Mouse (Mus musculus) stomach, embryonic 15.5 days (tissue): ENCODE results near the gene Med16. TPM values are rescaled to one million over a fixed set of nuclear protein-coding genes. Genes with fewer than 3 reads are reported as not detected.
A peak's percentile ranks its signal among the peaks of the same experiment; 100 is the strongest.

ENCODE experiments used
- ATAC-seq: fragments of 200-750 bp; cut with Nextera tagmentation; 2 replicates; pipeline ENCODE4 v1.8.0; 2017; ENCODE audit warnings: low read depth, moderate number of reproducible peaks, moderate TSS enrichment; ENCODE audit not compliant: insufficient read depth, low FRiP score
- H3K27ac ChIP-seq: fragments of 300-500 bp; sonication (generic); 2 replicates; pipeline ENCODE4 v1.5.1; 2015; ENCODE audit warnings: mild to moderate bottlenecking, inconsistent platforms
- H3K27me3 ChIP-seq: fragments of 300-500 bp; sonication (generic); replicated peaks from 2 replicates; pipeline ENCODE4 v1.6.1; 2015; ENCODE audit warnings: inconsistent platforms
- H3K36me3 ChIP-seq: fragments of 300-500 bp; sonication (generic); 2 replicates; pipeline ENCODE4 v1.6.1; 2015; ENCODE audit warnings: inconsistent platforms
- H3K4me1 ChIP-seq: fragments of 300-500 bp; sonication (generic); 2 replicates; pipeline ENCODE4 v1.6.1; 2015; ENCODE audit warnings: inconsistent platforms
- H3K4me2 ChIP-seq: fragments of 300-500 bp; sonication (generic); 2 replicates; pipeline ENCODE4 v1.6.1; 2015; ENCODE audit warnings: mild to moderate bottlenecking, inconsistent platforms
- H3K4me3 ChIP-seq: fragments of 300-500 bp; sonication (generic); replicated peaks from 2 replicates; pipeline ENCODE4 v1.5.1; 2015; ENCODE audit warnings: inconsistent platforms
- H3K9ac ChIP-seq: fragments of 300-500 bp; sonication (generic); 2 replicates; pipeline ENCODE4 v1.6.1; 2015; ENCODE audit warnings: inconsistent platforms
- H3K9me3 ChIP-seq: fragments of 300-500 bp; sonication (generic); 2 replicates; pipeline ENCODE4 v1.6.1; 2016; ENCODE audit warnings: inconsistent platforms
- WGBS: fragments of 180-500 bp; shearing (Covaris S2); methylation state at CpG from one replicate; pipeline ENCODE4 v1.1.7; 2015; 5-methylcytosine and 5-hydroxymethylcytosine counted together
- polyA plus RNA-seq: library from polyadenylated mRNA; unstranded; fragments of >200 nt; fragmentation: Nextera tagmentation; extraction: Ambion mirVana; gene quantifications from 2 replicates; pipeline ENCODE4 v1.2.1, GENCODE M21; 2015

Gene Med16
- polyA plus RNA-seq, 1 experiment from 2014 or later: 43.6 TPM

DNA sequence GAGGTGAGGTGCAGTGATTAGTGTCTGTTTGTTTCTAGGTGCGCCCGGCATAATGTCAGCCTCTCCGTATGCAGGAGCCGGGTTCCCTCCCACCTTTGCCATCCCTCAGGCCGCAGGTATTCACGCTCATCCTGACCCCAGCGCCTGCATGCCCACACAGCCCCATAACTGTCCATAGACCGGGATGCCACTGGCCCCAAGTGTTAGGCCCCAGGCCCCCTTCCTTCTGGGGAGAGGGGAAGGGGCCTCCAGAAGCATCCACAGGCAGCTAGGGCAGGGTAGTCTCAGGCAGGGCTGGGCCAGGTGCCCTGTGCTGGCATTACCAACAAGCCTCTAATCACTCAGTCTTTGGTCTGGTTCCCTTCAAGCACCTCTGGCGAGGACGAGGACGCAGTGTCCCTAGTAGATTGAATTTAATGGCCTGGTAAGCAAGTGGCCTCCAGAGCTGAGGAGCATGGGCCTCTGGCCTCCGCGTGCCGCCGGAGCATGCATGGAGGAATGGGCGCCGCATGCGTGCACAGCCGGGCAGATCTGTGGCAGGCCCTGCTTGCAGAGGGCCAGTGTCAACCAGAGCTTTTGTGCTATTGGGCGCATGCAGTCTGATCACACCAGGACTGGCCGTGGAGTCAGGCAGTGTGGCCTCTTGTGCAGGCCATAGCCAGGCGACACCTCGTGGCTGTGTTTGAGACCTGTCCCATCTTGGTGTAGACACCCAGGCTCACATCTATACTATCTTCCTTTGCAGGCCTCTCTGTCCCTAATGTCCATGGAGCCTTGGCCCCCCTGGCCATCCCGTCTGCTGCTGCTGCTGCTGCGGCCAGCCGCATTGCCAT lies 48.4 kb downstream of the Med16 start:
- WGBS: 91% methylated on average over 26 of the region's 26 CpGs
- Histone ChIP-seq H3K36me3 (peaks cover 59% of the 10 kb centered on the region), H3K9me3 (no peaks in the 10 kb centered on the region), H3K27me3 (no peaks in the 10 kb centered on the region), H3K4me2 (no peak overlapping the region), H3K9ac (no peak overlapping the region), H3K27ac (no peak overlapping the region), H3K4me3 (no peak overlapping the region), H3K4me1 (peaks cover 42% of the 10 kb centered on the region)
- ATAC-seq: no peak

DNA sequence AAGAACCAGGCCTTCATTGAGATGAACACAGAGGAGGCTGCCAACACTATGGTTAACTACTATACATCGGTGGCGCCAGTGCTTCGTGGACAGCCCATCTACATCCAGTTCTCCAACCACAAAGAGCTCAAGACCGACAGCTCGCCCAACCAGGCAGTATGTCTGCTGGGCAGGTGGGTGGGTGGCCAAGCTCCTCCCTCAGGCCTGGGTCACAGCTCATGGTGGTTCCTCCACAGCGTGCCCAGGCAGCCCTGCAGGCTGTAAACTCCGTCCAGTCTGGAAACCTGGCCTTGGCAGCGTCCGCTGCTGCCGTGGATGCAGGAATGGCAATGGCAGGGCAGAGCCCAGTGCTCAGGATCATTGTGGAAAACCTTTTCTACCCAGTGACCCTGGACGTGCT lies 49.6 kb downstream of the Med16 start:
- Histone ChIP-seq H3K9me3 (no peaks in the 10 kb centered on the region), H3K4me2 (no peak overlapping the region), H3K27me3 (no peaks in the 10 kb centered on the region), H3K9ac (no peak overlapping the region), H3K36me3 (peaks cover 50% of the 10 kb centered on the region), H3K27ac (no peak overlapping the region), H3K4me3 (no peak overlapping the region), H3K4me1 (peaks cover 40% of the 10 kb centered on the region)
- ATAC-seq: no peak
- WGBS: 74% methylated on average over 11 of the region's 11 CpGs

DNA sequence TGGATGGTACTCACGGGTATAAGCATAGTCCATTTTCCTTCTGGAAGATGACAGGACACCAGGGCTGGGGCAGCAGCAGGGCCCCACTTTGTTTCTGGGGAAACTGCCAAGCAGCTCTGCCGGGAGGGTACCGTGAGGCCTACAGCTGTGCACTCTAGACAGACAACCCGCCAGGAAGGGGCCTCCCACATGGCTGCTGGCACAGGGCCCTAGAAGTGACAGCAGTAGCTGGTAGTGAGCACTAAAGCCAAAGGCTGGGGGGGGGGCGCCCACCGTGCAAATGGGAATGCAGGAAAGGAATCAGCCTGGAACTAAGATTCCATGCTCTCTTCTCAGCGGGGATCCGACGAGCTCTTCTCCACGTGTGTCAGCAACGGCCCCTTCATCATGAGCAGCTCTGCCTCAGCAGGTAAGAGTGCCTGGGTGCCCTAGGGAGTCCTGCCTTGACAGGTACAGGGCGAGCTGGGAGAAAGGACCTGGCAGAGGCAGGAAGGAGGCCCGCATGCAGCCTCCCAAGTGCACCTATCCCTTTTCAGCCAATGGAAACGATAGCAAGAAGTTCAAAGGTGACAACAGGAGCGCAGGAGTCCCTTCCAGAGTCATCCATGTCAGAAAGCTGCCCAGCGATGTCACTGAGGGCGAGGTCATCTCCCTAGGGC lies 50.2 kb downstream of the Med16 start:
- Histone ChIP-seq H3K27ac (peak overlapping the region; percentile 100), H3K4me3 (peak overlapping the region; percentile 96), H3K9ac (no peak overlapping the region; the same call in 1 of the 2 replicates), H3K4me2 (peak overlapping the region; percentile 90), H3K36me3 (peaks cover 48% of the 10 kb centered on the region), H3K27me3 (no peaks in the 10 kb centered on the region), H3K9me3 (no peaks in the 10 kb centered on the region), H3K4me1 (peaks cover 40% of the 10 kb centered on the region)
- no peak for ATAC-seq
- WGBS: 41% methylated on average over 17 of the region's 17 CpGs

DNA sequence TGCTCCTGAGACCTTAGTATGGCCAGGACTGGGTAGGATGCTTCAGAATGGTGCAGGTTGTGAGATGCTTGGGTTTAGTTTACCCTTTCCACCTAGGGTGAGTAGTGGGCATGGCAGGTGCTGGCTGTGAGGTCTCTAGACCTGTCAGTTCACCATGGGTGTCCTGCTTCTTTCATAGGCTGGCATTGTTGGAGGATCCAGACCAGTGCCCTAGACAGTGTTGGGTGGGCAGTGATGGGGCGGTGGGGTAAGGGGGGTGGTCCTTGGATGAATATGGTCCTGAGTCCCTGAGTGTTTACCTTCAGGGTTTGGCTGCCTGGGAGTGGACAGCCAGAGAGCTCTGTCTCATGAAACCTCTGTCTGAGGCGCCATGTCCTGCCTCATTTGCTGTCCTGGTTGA lies 50.8 kb downstream of the Med16 start:
- H3K4me1 ChIP-seq: peaks cover 43% of the 10 kb centered on the region
- H3K4me3 ChIP-seq: peak overlapping the region; percentile 96
- H3K36me3 ChIP-seq: peaks cover 43% of the 10 kb centered on the region
- H3K4me2 ChIP-seq: peak overlapping the region; percentile 90
- no peak for ATAC-seq
- no peak overlapping the region for H3K9ac ChIP-seq
- 38% methylated on average over 2 of the region's 2 CpGs for WGBS
- H3K27me3 ChIP-seq: no peaks in the 10 kb centered on the region
- no peaks in the 10 kb centered on the region for H3K9me3 ChIP-seq
- H3K27ac ChIP-seq: peak overlapping the region; percentile 100

- Histone ChIP-seq H3K9me3 (no peaks in the 10 kb centered on the region), H3K27ac (peak overlapping the region; percentile 100), H3K4me3 (peak overlapping the region; percentile 96), H3K4me1 (peaks cover 47% of the 10 kb centered on the region), H3K4me2 (peak overlapping the region; percentile 90), H3K27me3 (no peaks in the 10 kb centered on the region), H3K36me3 (peaks cover 38% of the 10 kb centered on the region), H3K9ac (peak overlapping the region; percentile 11; the same call in 1 of the 2 replicates)
- 8% methylated on average over 4 of the region's 4 CpGs for WGBS
- ATAC-seq: no peak
These were observed 51.3 kb downstream of the Med16 start for GRCm38 (mm10) chr10:79857452-79857811.

DNA sequence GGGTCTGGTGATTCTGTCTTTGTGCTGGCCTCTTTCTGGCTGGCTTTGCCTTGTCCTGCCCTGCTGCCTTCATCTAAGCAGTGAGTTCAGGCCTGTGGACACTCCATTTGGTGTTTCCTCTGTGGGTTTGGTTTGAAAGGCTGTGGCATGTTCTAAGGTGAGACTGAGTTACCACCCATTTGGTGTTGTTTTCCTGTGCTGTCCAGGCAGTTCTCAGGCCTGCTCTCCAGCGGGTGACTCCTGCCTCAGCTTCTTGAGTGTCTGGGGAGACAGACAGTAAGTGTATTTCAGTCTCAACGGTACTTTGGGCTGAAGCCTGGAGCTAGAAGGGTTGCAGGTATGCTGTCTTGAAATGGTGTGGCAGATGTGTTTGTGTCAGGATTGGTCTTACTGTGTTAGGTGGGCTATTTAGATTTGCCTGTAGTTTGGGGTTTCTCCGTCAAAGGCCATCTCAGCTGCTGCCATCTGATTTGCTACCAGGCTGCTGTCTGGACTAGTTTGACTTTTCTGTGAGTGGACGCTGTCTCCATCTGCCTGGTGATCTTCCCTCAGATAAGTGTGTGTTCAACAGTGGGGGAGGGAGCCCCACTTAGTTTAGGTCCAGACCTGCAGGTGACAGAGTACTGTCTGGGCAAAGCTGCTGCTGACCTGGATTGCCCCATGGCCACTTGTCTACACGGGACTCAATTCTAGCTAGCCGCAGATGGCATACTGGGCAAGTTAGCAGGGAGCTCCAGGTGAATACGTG lies 51.8 kb downstream of the Med16 start:
- H3K9ac ChIP-seq: peak overlapping the region; percentile 99; the same call in 1 of the 2 replicates
- WGBS: 20% methylated on average over 7 of the region's 7 CpGs
- peak overlapping the region; percentile 96 for H3K4me3 ChIP-seq
- peak overlapping the region; percentile 90 for H3K4me2 ChIP-seq
- peaks cover 53% of the 10 kb centered on the region for H3K4me1 ChIP-seq
- H3K27ac ChIP-seq: peak overlapping the region; percentile 100
- H3K36me3 ChIP-seq: peaks cover 34% of the 10 kb centered on the region
- H3K9me3 ChIP-seq: no peaks in the 10 kb centered on the region
- no peaks in the 10 kb centered on the region for H3K27me3 ChIP-seq
- ATAC-seq: no peak

DNA sequence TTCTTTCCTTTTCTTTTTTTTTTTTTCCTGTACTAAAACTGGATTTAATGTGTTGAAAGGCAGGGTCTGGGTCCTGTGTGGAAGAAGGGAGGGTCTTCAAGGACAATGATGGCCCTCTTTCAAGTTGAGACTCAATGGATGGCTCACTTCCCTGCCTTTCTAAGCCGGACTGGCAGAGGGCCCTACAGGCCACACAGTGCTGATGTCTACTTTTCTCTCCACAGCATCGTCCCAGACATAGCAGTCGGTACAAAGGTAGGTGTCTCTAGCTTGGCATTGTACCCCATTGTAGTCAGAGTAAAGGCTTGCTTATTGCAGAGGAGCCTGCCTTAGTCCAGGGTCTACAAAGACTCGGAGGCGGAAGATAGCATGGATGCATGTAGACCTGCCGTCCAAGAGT lies 52.4 kb downstream of the Med16 start:
- Histone ChIP-seq H3K9ac (peak overlapping the region; percentile 99), H3K4me1 (peaks cover 59% of the 10 kb centered on the region), H3K9me3 (no peaks in the 10 kb centered on the region), H3K4me3 (peak overlapping the region; percentile 96), H3K4me2 (peak overlapping the region; percentile 90), H3K27ac (peak overlapping the region; percentile 100), H3K27me3 (no peaks in the 10 kb centered on the region), H3K36me3 (peaks cover 28% of the 10 kb centered on the region)
- 26% methylated on average over 6 of the region's 6 CpGs for WGBS
- ATAC-seq: no peak

DNA sequence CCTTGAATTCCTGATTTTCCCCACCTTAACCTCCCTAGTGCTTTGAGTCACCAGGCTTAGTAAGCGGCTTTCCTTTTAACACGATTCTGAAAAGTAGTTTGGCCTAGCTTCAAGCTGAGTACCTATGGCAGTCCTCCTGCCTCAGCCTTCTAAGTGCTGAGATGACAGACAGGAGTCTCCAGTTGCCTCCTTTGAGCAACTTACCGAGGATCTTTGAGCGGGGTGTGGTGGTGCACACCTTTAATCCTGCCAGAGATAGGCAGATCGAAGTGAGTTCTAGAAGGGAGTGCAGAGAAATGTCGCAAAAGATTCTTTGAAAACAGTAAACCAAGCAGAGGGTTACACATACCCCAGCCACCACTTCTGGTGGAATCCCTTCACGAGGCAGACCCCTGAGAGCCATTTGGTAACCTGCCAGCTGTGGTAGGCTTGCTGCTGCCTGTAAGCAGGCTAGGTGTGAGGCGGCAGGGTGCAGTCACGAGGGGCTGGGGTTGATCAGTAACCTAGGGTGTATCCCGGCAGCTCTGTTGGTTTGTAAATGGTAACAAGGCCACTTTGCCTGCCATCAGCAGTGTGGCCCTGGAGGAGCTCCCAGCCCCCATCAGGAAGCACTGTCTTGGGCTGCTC lies 53.1 kb downstream of the Med16 start:
- Histone ChIP-seq H3K4me1 (peaks cover 58% of the 10 kb centered on the region), H3K4me2 (peak overlapping the region; percentile 90), H3K9ac (peak overlapping the region; percentile 99; the same call in 1 of the 2 replicates), H3K9me3 (no peaks in the 10 kb centered on the region), H3K27ac (peak overlapping the region; percentile 100), H3K4me3 (peak overlapping the region; percentile 96), H3K36me3 (peaks cover 21% of the 10 kb centered on the region), H3K27me3 (no peaks in the 10 kb centered on the region)
- WGBS: 2% methylated on average over 10 of the region's 10 CpGs
- ATAC-seq: no peak

DNA sequence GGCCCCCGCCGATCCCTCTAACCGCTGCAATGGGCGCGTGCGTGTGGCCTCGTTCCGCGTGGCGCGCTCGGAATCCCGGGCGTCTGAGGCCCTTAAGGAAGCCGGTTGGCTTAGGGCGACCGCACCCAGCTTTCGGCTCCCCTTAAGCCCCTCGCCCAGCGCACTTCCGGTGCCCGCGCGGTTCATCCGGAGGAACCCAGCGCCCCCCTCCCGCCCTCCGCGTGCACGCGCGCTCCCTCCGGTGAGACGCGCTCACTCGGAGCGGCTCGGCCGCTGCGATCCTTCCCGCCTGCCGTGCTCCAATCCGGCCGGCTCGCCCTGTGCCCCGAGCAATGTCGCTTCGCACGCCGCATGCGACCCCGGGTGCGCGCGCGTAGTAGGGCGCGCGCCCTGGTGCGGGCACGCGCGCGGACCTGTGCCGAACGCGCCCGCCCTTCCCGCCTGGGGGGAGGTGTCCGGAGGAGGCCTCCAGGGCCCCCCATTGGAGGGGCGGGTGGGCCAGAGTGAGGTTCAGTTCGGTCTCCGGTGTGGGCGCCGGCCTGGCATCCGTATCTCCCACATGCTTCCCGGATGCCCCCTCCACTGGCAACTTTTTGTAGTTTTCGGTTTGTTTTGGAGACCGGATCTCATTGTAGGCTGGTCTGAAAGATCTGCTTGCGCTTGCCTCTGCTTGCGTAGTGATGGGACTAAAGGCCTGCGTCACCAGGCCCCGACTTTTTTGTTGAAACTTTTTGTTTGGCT lies 53.8 kb downstream of the Med16 start:
- peak overlapping the region; percentile 99 for H3K9ac ChIP-seq
- H3K4me3 ChIP-seq: peak overlapping the region; percentile 96
- peaks cover 54% of the 10 kb centered on the region for H3K4me1 ChIP-seq
- H3K9me3 ChIP-seq: no peaks in the 10 kb centered on the region
- H3K27me3 ChIP-seq: no peaks in the 10 kb centered on the region
- H3K27ac ChIP-seq: peak overlapping the region; percentile 100
- H3K4me2 ChIP-seq: peak overlapping the region; percentile 90
- WGBS: under 1% methylated on average over 82 of the region's 83 CpGs
- ATAC-seq: no peak
- H3K36me3 ChIP-seq: peaks cover 14% of the 10 kb centered on the region

DNA sequence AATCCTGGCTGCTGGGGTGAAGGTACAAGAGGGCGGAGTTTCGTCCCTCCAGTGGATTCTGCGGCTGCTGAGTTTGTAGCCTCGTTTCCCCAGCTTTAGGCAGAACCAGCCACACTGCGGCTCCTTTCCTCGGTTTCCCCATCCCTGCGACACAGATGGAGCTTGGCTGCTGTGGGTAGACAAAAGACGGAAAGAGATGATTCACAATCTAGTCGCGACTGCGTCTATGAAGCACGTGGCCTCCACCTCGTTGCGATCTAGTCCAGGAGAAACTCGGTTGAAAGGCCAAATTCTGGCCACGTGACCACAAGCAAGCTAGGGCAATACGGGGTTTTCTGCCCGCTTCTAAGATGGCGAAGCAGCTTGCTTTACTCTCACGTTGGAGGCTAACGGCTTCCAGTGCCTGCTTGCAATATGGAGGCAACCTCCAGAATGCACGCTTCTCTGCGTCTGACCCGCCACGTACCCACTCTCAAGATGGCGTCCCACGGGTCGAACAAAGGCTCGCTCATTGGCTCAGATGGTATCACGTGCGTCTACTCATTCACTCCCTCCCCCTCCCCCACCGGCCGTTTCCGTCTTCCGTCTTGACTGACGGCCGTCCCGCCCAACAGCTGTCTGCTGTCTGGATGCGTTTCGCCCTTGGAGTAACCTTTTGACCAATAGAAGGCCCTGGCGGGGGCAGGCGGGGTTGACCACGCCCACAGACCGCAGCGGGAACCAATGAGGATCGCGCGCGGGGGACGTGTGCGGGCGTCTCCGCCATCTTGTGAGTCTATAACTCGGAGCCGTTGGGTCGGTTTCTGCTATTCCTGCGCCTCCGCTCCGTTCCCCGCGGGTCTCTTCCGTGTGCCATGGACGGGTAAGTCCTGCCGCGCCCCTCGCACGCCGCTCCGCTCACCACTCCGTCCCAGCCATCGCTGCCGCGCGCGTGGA lies 54.6 kb downstream of the Med16 start, which contains the start of gene Ptbp1:
Gene Ptbp1 (plus strand): TSS at position 568 of the 936 bp plus-strand sequence.
- no peaks in the 10 kb centered on the region for H3K27me3 ChIP-seq
- peak within 1 kb of the TSS; percentile 100 for H3K27ac ChIP-seq
- H3K4me3 ChIP-seq: peak within 1 kb of the TSS; percentile 96
- peak within 1 kb of the TSS; percentile 90 for H3K4me2 ChIP-seq
- no peaks in the 10 kb centered on the region for H3K9me3 ChIP-seq
- WGBS: under 1% methylated on average over 75 of the region's 75 CpGs
- H3K4me1 ChIP-seq: peaks cover 50% of the 10 kb centered on the region
- H3K36me3 ChIP-seq: peaks cover 6% of the 10 kb centered on the region
- ATAC-seq: peak; percentile 91
- peak within 1 kb of the TSS; percentile 99 for H3K9ac ChIP-seq
